Mouse (Mus musculus): ENCODE measurements around the gene Odf3b.

Gene Odf3b

DNA sequence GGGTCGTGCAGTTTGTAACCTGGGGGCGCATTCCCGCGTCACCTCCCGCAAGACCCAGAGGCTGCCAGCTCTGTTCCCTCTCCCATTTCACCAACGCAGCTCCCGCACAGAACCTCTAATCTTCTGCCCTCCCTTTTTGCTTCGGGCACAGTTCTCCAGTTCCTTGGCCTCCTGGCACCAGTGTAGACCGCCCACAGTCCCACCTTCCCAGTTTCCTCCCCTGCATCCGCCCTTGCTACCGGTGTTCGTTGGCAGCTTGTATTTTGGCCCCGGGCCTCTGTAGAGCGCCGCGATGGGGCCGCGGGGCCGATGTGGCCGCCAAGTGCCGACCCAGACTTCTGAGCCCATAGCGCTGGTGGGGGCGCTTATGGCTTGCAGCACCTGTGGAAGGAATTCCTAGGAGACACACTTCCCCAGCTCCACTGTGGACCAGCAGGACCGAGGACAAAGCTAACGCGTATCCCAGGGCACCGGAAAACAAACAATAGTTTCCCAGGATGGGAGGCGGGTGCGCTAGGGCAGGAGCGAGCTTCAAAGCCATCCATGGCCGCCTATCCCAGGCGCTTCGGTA is at the start of gene Odf3b:
Odf3b (minus strand) TSS at position 452 of the 571 bp plus-strand sequence.
- no peak for DNase-seq (ENCODE audit: low spot score in 2 of 2)

GRCm38 (mm10) chr15:89428136-89428790 is 49.2 kb upstream of the Odf3b start:
- no peak for DNase-seq (ENCODE audit: low spot score in 2 of 2)

GRCm38 (mm10) chr15:89426716-89427115 is 47.6 kb upstream of the Odf3b start:
- no peak for DNase-seq (ENCODE audit: low spot score in 2 of 2)

DNA sequence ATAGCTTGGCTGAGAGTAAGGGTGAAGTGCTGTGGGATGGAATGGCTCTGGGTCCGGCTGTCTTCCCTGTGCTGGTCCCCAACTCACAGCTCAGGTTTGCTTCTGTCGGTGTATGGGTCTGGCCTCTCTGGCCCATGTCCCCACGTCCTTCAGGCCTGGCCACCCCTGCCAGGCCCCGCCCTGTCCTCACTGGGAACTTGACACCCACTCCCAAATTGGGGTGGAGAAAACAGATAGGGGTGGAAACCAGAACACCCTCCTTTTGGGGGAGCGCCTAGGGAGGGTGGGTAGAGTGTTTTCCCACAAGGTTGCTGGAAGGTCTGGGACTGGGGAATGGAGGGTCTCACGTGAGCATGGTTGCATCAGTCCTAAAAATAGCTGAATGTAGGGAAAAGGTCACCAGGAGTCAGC is 46.6 kb upstream of the Odf3b start, which contains the start of gene Cpt1b:
Cpt1b (minus strand) TSS at position 153 of the 411 bp plus-strand sequence.
- DNase-seq (ENCODE audit: low spot score in 2 of 2) = no peak

DNA sequence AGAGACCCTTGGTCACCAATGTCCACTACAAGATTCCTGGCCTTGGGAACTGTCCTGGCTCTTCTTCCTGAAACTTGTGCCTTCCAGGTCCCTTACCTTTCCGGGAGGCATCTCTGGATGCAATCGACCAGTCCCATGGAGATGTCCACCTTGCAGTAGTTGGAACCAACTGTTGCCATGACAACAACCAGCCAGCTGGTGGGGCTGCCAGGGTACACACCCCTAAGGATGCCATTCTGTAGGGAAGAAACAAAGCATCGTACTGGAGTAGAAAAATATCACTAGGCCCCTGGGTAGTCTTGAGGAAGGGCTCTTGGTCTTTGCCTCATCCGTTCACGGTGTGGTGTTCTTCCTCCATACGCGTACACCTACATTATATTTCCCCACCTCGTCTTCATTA is 45.5 kb upstream of the Odf3b start:
- DNase-seq (ENCODE audit: low spot score in 2 of 2) = no peak

- no peak for DNase-seq (ENCODE audit: low spot score in 2 of 2)
Observed at GRCm38 (mm10) chr15:89421938-89422337, 42.9 kb upstream of the Odf3b start.

DNA sequence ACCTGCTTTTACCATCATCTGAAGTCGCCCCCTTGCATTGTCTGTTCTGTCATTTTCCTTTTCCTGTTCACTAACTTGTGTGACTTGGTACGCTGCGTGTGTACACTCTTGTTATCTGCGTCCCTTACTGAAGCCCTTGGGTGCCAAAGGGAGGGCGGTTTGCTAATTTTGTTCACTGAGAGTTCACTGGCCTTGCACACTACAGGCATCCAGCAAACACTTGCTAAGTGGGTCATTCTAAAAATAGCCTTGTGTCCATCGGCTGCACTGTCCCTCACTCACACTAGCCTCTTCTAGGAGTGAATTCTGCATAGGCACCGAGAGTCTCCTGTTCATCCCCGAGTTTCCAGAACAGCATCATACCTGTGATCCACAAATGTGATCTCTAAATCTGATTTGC is 36.2 kb upstream of the Odf3b start:
- no peak for DNase-seq (ENCODE audit: low spot score in 2 of 2)

GRCm38 (mm10) chr15:89410118-89410517 is 31.0 kb upstream of the Odf3b start, which contains the start of gene Syce3:
Syce3 (minus strand) TSS chr15:89410503.
- DNase-seq (ENCODE audit: low spot score in 2 of 2) = no peak

DNA sequence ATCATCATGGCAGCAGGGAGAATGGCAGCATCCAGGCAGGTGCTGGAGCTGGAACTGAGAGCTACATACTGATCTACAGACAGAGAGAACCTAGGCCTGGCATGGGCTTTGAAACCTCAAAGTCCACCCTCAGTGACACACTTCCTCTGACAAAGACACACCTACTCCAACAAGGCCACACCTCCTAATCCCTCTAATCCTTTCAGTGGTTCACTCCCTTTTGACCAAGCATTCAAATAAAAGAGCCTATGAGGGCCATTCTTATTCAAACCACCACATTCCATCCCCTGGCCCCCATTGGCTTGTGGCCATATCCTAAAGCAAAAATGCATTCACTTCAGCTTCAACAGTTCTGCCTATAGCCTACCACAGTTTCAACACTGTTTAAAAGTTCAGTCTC is 27.6 kb upstream of the Odf3b start:
- no peak for DNase-seq (ENCODE audit: low spot score in 2 of 2)

GRCm38 (mm10) chr15:89404831-89405623 is 25.9 kb upstream of the Odf3b start:
- DNase-seq (ENCODE audit: low spot score in 2 of 2) = no peak

DNA sequence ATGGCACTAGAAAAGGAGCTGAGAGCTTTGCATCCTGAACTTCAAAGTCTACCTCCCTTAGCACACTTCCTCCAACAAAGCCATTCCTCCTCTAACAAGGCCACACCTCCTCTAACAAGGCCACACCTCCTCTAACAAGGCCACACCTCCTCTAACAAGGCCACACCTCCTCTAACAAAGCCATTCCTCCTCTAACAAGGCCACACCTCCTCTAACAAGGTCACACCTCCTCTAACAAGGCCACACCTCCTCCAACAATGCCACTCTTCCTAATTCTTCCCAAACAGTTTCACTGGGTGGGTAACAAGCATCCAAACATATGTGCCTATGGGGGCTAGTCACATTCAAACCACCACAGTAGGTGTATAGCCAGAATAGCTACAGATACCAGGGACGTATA is 23.4 kb upstream of the Odf3b start:
- DNase-seq (ENCODE audit: low spot score in 2 of 2) = no peak

GRCm38 (mm10) chr15:89399716-89400115 is 20.6 kb upstream of the Odf3b start:
- DNase-seq (ENCODE audit: low spot score in 2 of 2) = no peak

- no peak for DNase-seq (ENCODE audit: low spot score in 2 of 2)
Observed at GRCm38 (mm10) chr15:89398146-89398545, 19.1 kb upstream of the Odf3b start.

DNA sequence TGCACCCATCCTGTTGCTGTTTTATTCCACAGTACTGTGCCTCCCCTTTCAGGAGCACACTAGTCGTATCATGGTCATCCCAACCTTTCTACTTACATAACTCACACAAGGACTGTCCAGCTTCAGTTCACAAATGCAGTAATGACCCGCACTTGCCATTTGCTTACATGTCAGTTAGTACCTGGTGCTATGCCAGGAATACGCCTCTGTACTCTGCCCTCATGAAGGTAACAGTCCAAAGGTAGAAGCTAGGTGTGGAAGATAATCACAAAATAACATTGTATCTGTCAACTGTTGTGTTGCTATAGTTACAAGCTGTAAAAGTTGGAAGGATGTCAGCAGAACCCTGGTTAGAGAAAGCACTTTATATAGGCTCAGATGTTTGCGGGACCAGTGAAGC is 17.8 kb upstream of the Odf3b start:
- DNase-seq (ENCODE audit: low spot score in 2 of 2) = no peak

GRCm38 (mm10) chr15:89390081-89390480 is 11.0 kb upstream of the Odf3b start:
- DNase-seq (ENCODE audit: low spot score in 2 of 2) = no peak

DNA sequence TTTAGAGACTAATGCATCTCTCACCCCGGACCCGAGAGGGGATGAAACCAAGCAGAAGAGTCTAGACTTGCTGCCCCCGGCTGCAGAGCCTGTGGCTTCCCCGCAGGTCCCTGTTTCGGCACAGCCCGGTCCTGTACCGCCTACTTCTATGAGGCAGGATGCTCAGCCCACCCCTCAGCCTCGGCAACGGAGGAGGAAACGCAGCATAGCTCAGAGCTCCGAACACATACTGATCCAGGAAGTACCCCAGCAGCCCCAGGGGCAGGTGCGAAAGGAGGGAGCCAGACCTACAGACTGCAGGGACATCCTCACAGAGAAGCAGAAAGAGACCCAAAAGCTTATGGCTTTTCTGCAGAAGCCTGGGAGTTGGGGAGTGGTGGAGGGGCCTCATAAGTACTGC is 8.0 kb upstream of the Odf3b start:
- no peak for DNase-seq (ENCODE audit: low spot score in 2 of 2)

GRCm38 (mm10) chr15:89384617-89385016 is 5.5 kb upstream of the Odf3b start, which contains the start of gene Klhdc7b:
Klhdc7b (plus strand) TSS chr15:89384917.
- no peak for DNase-seq (ENCODE audit: low spot score in 2 of 2)

- DNase-seq (ENCODE audit: low spot score in 2 of 2) = no peak
Observed at GRCm38 (mm10) chr15:89379429-89379828, 347 bp upstream of the Odf3b start.

GRCm38 (mm10) chr15:89377938-89378828 is 899 bp downstream of the Odf3b start:
- no peak for DNase-seq (ENCODE audit: low spot score in 2 of 2)

- no peak for DNase-seq (ENCODE audit: low spot score in 2 of 2)
Observed at GRCm38 (mm10) chr15:89377362-89377761, 1.7 kb downstream of the Odf3b start.

- DNase-seq (ENCODE audit: low spot score in 2 of 2) = no peak
Observed at GRCm38 (mm10) chr15:89376957-89377356, 2.1 kb downstream of the Odf3b start, which contains the start of gene Tymp. Tymp (minus strand) TSS chr15:89377039.

DNA sequence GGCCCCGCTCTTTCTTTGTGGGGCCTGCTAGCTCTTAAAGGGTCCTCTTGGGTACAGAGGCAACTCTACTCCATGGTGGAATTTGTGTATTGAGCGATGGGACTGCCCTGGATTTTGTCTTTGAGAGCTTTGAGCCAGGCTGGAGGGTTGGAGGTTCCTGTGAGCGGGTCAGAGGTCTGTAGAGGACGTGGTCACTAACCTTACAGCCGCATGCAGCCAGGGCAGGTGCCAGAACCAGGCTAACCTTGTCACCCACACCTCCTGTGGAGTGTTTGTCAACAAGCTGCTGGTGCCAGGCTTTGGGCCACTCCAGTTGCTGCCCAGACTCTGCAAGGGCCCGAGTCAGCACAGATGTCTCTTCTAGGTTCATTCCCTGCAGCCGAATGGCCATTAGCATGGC is 3.0 kb downstream of the Odf3b start:
- no peak for DNase-seq (ENCODE audit: low spot score in 2 of 2)
